Mouse (Mus musculus) MEL (cell line): ENCODE measurements around the gene Gm20696. TPM values are rescaled to one million over a fixed set of nuclear protein-coding genes. Genes with fewer than 3 reads are reported as not detected.

ENCODE experiments used
- DNase-seq: peaks from one replicate; pipeline ENCODE4 v3.0.0; 2011; ENCODE audit warnings: low read depth, low spot score
- H3K27ac ChIP-seq: 2 replicates; pipeline ENCODE4 v1.5.1; 2012; ENCODE audit warnings: low read depth, mild to moderate bottlenecking, control low read depth, low read length, moderate library complexity; ENCODE audit not compliant: control insufficient read depth
- H3K27me3 ChIP-seq, 2 experiments: fragments of 150-350 bp in 1 of 2; sonication (generic) in 1 of 2; 2 replicates each; pipeline ENCODE4 v1.6.1; 2012; ENCODE audit warnings: low read length in 2 of 2, mild to moderate bottlenecking in 2 of 2, improper control_type of control experiment in 1 of 2, moderate library complexity in 1 of 2; ENCODE audit not compliant: insufficient read depth in 2 of 2, control insufficient read depth in 1 of 2
- H3K36me3 ChIP-seq, 2 experiments: 2 replicates each; pipeline ENCODE4 v1.6.1; 2012 to 2014; ENCODE audit warnings: low read length in 2 of 2, improper control_type of control experiment in 1 of 2, inconsistent platforms in 1 of 2, mild to moderate bottlenecking in 1 of 2; ENCODE audit not compliant: insufficient read depth in 2 of 2, control insufficient read depth in 1 of 2
- H3K4me1 ChIP-seq, 2 experiments: fragments of 150-350 bp in 1 of 2; sonication (generic) in 1 of 2; 2 replicates each; pipeline ENCODE4 v1.6.1; 2012; ENCODE audit warnings: low read length in 2 of 2, improper control_type of control experiment in 1 of 2, mild to moderate bottlenecking in 1 of 2; ENCODE audit not compliant: insufficient read depth in 2 of 2, control insufficient read depth in 1 of 2
- H3K4me3 ChIP-seq, 2 experiments: fragments of 150-350 bp in 1 of 2; sonication (generic) in 1 of 2; 2 replicates each; pipeline ENCODE4 v1.5.1; 2012; ENCODE audit warnings: low read depth in 2 of 2, low read length in 2 of 2, mild to moderate bottlenecking in 2 of 2, moderate library complexity in 2 of 2, control low read depth in 1 of 2, improper control_type of control experiment in 1 of 2; ENCODE audit not compliant: control insufficient read depth in 1 of 2, insufficient read depth in 1 of 2
- H3K79me2 ChIP-seq: 2 replicates; pipeline ENCODE4 v1.6.1; 2012; ENCODE audit warnings: mild to moderate bottlenecking, low read length, moderate library complexity; ENCODE audit not compliant: control insufficient read depth, poor library complexity, insufficient read depth
- H3K9ac ChIP-seq: 2 replicates; pipeline ENCODE4 v1.6.1; 2012; ENCODE audit warnings: low read depth, mild to moderate bottlenecking, control low read depth, low read length, moderate library complexity; ENCODE audit not compliant: control insufficient read depth, poor library complexity, severe bottlenecking
- H3K9me3 ChIP-seq: fragments of 150-350 bp; sonication (generic); replicated peaks from 2 replicates; pipeline ENCODE4 v1.6.1; 2012; ENCODE audit warnings: mild to moderate bottlenecking, low read length, improper control_type of control experiment, moderate library complexity; ENCODE audit not compliant: insufficient read depth
- BHLHE40 ChIP-seq: IDR thresholded peaks from 2 replicates; pipeline ENCODE4 v1.6.1; 2012; ENCODE audit warnings: low read depth, mild to moderate bottlenecking, inconsistent platforms, low read length, improper control_type of control experiment, borderline replicate concordance
- CHD2 ChIP-seq: IDR thresholded peaks from 2 replicates; pipeline ENCODE4 v1.6.1; 2011; ENCODE audit warnings: low read length, improper control_type of control experiment
- CTCF ChIP-seq, 3 experiments: IDR thresholded peaks in 2 of 3; conservative IDR thresholded peaks in 1 of 3; 2 replicates each; pipeline ENCODE4 v1.5.1; 2011 to 2012; ENCODE audit warnings: low read length in 3 of 3, low read depth in 2 of 3, mild to moderate bottlenecking in 2 of 3, improper control_type of control experiment in 1 of 3, inconsistent platforms in 1 of 3, mixed read lengths in 1 of 3, moderate library complexity in 1 of 3; ENCODE audit not compliant: control insufficient read depth in 1 of 3, insufficient read depth in 1 of 3, poor library complexity in 1 of 3, severe bottlenecking in 1 of 3
- EP300 ChIP-seq, 2 experiments: IDR thresholded peaks; 2 replicates each; pipeline ENCODE4 v1.6.1; 2011; ENCODE audit warnings: improper control_type of control experiment in 2 of 2, low read length in 2 of 2, low read depth in 1 of 2, mild to moderate bottlenecking in 1 of 2
- JUND ChIP-seq: IDR thresholded peaks from 2 replicates; pipeline ENCODE4 v1.6.1; 2011; ENCODE audit warnings: low read depth, mild to moderate bottlenecking, improper control_type of control experiment, low read length
- MAZ ChIP-seq: IDR thresholded peaks from 2 replicates; pipeline ENCODE4 v1.6.1; 2012; ENCODE audit warnings: low read depth, mild to moderate bottlenecking, inconsistent platforms, low read length, improper control_type of control experiment
- MXI1 ChIP-seq: IDR thresholded peaks from 2 replicates; pipeline ENCODE4 v1.6.1; 2011; ENCODE audit warnings: mild to moderate bottlenecking, low read depth, low read length, improper control_type of control experiment
- MYB ChIP-seq: IDR thresholded peaks from 2 replicates; pipeline ENCODE4 v1.6.1; 2011; ENCODE audit warnings: mild to moderate bottlenecking, low read depth, low read length, improper control_type of control experiment
- NRF1 ChIP-seq: IDR thresholded peaks from 2 replicates; pipeline ENCODE4 v1.6.1; 2014; ENCODE audit warnings: low read depth, mild to moderate bottlenecking, inconsistent platforms, low read length, improper control_type of control experiment, moderate library complexity; ENCODE audit not compliant: poor library complexity, insufficient read depth, severe bottlenecking
- RCOR1 ChIP-seq: IDR thresholded peaks from 2 replicates; pipeline ENCODE4 v1.6.1; 2012; ENCODE audit warnings: low read depth, mild to moderate bottlenecking, inconsistent platforms, low read length, improper control_type of control experiment
- TAL1 ChIP-seq: IDR thresholded peaks from 2 replicates; pipeline ENCODE4 v1.6.1; 2012; ENCODE audit warnings: mild to moderate bottlenecking, inconsistent platforms, low read length, moderate library complexity, mixed read lengths
- UBTF ChIP-seq: IDR thresholded peaks from 2 replicates; pipeline ENCODE4 v1.6.1; 2012; ENCODE audit warnings: low read depth, mild to moderate bottlenecking, inconsistent platforms, low read length, improper control_type of control experiment, moderate library complexity, borderline replicate concordance; ENCODE audit not compliant: insufficient read depth
- USF1 ChIP-seq: IDR thresholded peaks from 2 replicates; pipeline ENCODE4 v1.6.1; 2014; ENCODE audit warnings: low read depth, mild to moderate bottlenecking, inconsistent platforms, low read length, improper control_type of control experiment, moderate library complexity
- USF2 ChIP-seq, 2 experiments: IDR thresholded peaks; 2 replicates each; pipeline ENCODE4 v1.6.1; 2011 to 2012; ENCODE audit warnings: improper control_type of control experiment in 2 of 2, low read length in 2 of 2, borderline replicate concordance in 1 of 2, inconsistent platforms in 1 of 2, low read depth in 1 of 2, mild to moderate bottlenecking in 1 of 2; ENCODE audit not compliant: insufficient read depth in 1 of 2
- ZMIZ1 ChIP-seq: IDR thresholded peaks from 2 replicates; pipeline ENCODE4 v1.6.1; 2012; ENCODE audit warnings: low read depth, mild to moderate bottlenecking, inconsistent platforms, low read length, improper control_type of control experiment, moderate library complexity
- polyA plus RNA-seq, 2 experiments: library from polyadenylated mRNA; stranded (reverse) in 1 of 2; unstranded in 1 of 2; fragments of >175 nt in 1 of 2; fragments of >200 nt in 1 of 2; gene quantifications; 2 replicates each; pipeline versions ENCODE4 v1.2.1 to v1.2.4; 2012; ENCODE audit warnings: low replicate concordance in 2 of 2, low read depth in 1 of 2; ENCODE audit not compliant: insufficient read length in 2 of 2, insufficient read depth in 1 of 2, missing spikeins in 1 of 2
- total RNA-seq: library from RNA; depleted of rRNA; stranded (reverse); fragments of 300-350 nt; gene quantifications from 2 replicates; pipeline ENCODE4 v1.2.3, GENCODE M21; 2012

Gm20696 gene
- total and polyA plus RNA-seq, 3 experiments, result 0.07 to 0.39 TPM; not detected in 1

GRCm38 (mm10) chr6:99577040-99577439 lies 89.6 kb downstream of the Gm20696 start:
- no peak for DNase-seq
- H3K79me2 ChIP-seq, result no peaks in the 10 kb centered on the region
- TF ChIP-seq MXI1 (no peak), MYB (no peak), USF2 (IDR thresholded peaks at IDR 0.05; ENCODE audit: borderline replicate concordance in 1 of 2, insufficient read depth in 1 of 2, low read depth in 1 of 2, low read length in 2 of 2) (no peak), RCOR1 (no peak), EP300 (IDR thresholded peaks at IDR 0.05; ENCODE audit: low read depth in 1 of 2, low read length in 2 of 2) (no peak), UBTF (no peak), ZMIZ1 (no peak), CTCF (IDR thresholded peaks at IDR 0.05 in 2 of 3, conservative IDR thresholded peaks at IDR 0.05 in 1 of 3; ENCODE audit: control insufficient read depth in 1 of 3, insufficient read depth in 1 of 3, low read depth in 2 of 3, low read length in 3 of 3, poor library complexity in 1 of 3, severe bottlenecking in 1 of 3) (no peak), CHD2 (no peak)
- no peaks in the 10 kb centered on the region; a peak in 1 of 4 replicates for H3K27me3 ChIP-seq
- H3K9ac ChIP-seq, result no peak overlapping the region
- no peaks in the 10 kb centered on the region for H3K4me1 ChIP-seq
- no peak overlapping the region for H3K27ac ChIP-seq
- no peaks in the 10 kb centered on the region for H3K9me3 ChIP-seq
- no peak overlapping the region for H3K4me3 ChIP-seq
- H3K36me3 ChIP-seq, result no peaks in the 10 kb centered on the region

GRCm38 (mm10) chr6:99575633-99576032 lies 91.0 kb downstream of the Gm20696 start:
- H3K27me3 ChIP-seq, result no peaks in the 10 kb centered on the region; a peak in 1 of 4 replicates
- H3K4me3 ChIP-seq, result no peak overlapping the region
- no peaks in the 10 kb centered on the region for H3K79me2 ChIP-seq
- H3K9me3 ChIP-seq, result no peaks in the 10 kb centered on the region
- DNase-seq, result no peak
- no peak for TF ChIP-seq ZMIZ1
- TF ChIP-seq MXI1, result no peak
- no peak for TF ChIP-seq USF1
- TF ChIP-seq BHLHE40, result no peak
- TF ChIP-seq TAL1, result no peak
- TF ChIP-seq MAZ, result no peak
- no peak for TF ChIP-seq NRF1
- TF ChIP-seq JUND, result no peak
- H3K27ac ChIP-seq, result no peak overlapping the region
- H3K36me3 ChIP-seq, result no peaks in the 10 kb centered on the region
- no peaks in the 10 kb centered on the region for H3K4me1 ChIP-seq
- H3K9ac ChIP-seq, result no peak overlapping the region
